Mouse (Mus musculus) C2C12 (cell line): ENCODE data around the gene Sgk2. TPM values are rescaled to one million over a fixed set of nuclear protein-coding genes. Genes with fewer than 3 reads are reported as not detected.
A peak's percentile ranks its signal among the peaks of the same experiment; 100 is the strongest.

Experiments used
- H3K27me3 ChIP-seq: one replicate; pipeline ENCODE4 v1.6.1; 2011; ENCODE audit not compliant: control insufficient read depth, insufficient read depth, insufficient read length
- H3K36me3 ChIP-seq: one replicate; pipeline ENCODE4 v1.6.1; 2011; ENCODE audit not compliant: control insufficient read depth, insufficient read depth
- H3K4me3 ChIP-seq: one replicate; pipeline ENCODE4 v1.5.1; 2011; ENCODE audit warnings: mild to moderate bottlenecking, control low read depth; ENCODE audit not compliant: poor library complexity, insufficient read depth, severe bottlenecking
- H3K79me2 ChIP-seq: one replicate; pipeline ENCODE4 v1.6.1; 2011; ENCODE audit not compliant: control insufficient read depth, insufficient read depth
- H3K79me3 ChIP-seq: one replicate; pipeline ENCODE4 v1.6.1; 2011; ENCODE audit warnings: low read depth, control low read depth
- H3ac ChIP-seq: one replicate; pipeline ENCODE3; 2011; ENCODE audit warnings: low read depth; ENCODE audit not compliant: control insufficient read depth, insufficient read length
- CEBPB ChIP-seq: IDR thresholded peaks from one replicate; pipeline ENCODE4 v1.6.1; 2011; ENCODE audit warnings: low read depth, mild to moderate bottlenecking, control low read depth, moderate library complexity
- CTCF ChIP-seq: IDR thresholded peaks from one replicate; pipeline ENCODE4 v1.5.1; 2011; ENCODE audit not compliant: control insufficient read depth, insufficient read depth, insufficient read length
- FOSL1 ChIP-seq: IDR thresholded peaks from one replicate; pipeline ENCODE4 v1.8.0; 2011; ENCODE audit warnings: mild to moderate bottlenecking, low read length; ENCODE audit not compliant: poor library complexity, insufficient read depth, severe bottlenecking
- MAX ChIP-seq: IDR thresholded peaks from one replicate; pipeline ENCODE4 v1.6.1; 2011; ENCODE audit warnings: mild to moderate bottlenecking, control low read depth
- MYOD1 ChIP-seq: IDR thresholded peaks from one replicate; pipeline ENCODE4 v1.6.1; 2011; ENCODE audit warnings: low read depth; ENCODE audit not compliant: control insufficient read depth, insufficient read length
- MYOG ChIP-seq: IDR thresholded peaks from one replicate; pipeline ENCODE4 v1.6.1; 2011; ENCODE audit not compliant: control insufficient read depth, insufficient read length; ENCODE audit errors: extremely low read depth
- USF1 ChIP-seq: IDR thresholded peaks from one replicate; pipeline ENCODE4 v1.6.1; 2011; ENCODE audit warnings: low read depth, mild to moderate bottlenecking, control low read depth, moderate library complexity
- polyA plus RNA-seq: library from polyadenylated mRNA; unstranded; fragments of >200 nt; fragmentation: generic; extraction: Trizol; gene quantifications from one replicate; pipeline ENCODE4 v1.2.1, GENCODE M21; 2012; ENCODE audit warnings: missing spikeins

Gene Sgk2
- polyA plus RNA-seq, 1 experiment = 0.07 TPM

- Histone ChIP-seq H3K27me3 (no peaks in the 10 kb centered on the region), H3K79me3 (no peaks in the 10 kb centered on the region), H3K36me3 (no peaks in the 10 kb centered on the region), H3ac (no peak overlapping the region), H3K79me2 (no peaks in the 10 kb centered on the region), H3K4me3 (no peak overlapping the region)
- TF ChIP-seq MYOD1 (no peak), MAX (no peak)
These were observed 2.7 kb upstream of the Sgk2 start for GRCm38 (mm10) chr2:162984381-162984780.

DNA sequence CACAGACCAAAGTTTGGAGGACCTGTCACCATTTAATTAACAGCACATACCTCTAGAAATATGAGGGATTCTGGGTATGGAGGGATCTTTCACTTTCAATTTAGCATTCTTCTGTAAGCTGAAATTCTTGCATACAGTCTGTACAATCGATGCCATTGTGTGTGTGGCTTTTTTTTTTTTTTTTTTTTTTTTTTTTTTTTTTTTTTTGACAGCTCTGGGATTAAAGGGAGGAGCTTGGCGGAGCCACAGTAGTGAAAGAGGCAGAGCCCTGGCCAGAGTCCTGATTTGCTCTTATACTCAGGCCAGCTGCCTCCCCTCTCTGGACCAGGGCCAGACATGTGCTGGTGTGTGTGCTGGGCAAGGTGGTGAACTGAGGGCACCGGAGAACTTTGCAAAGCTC lies 1.2 kb upstream of the Sgk2 start:
- no peak overlapping the region for H3ac ChIP-seq
- no peak overlapping the region for H3K4me3 ChIP-seq
- no peaks in the 10 kb centered on the region for H3K79me3 ChIP-seq
- H3K79me2 ChIP-seq = no peaks in the 10 kb centered on the region
- no peaks in the 10 kb centered on the region for H3K36me3 ChIP-seq
- no peaks in the 10 kb centered on the region for H3K27me3 ChIP-seq
- TF ChIP-seq MAX (peak; percentile 22), CEBPB (no peak)

- H3K4me3 ChIP-seq = no peak overlapping the region
- TF ChIP-seq CEBPB (no peak), MAX (no peak), USF1 (no peak), CTCF (no peak), FOSL1 (no peak), MYOD1 (no peak), MYOG (no peak)
These were observed 366 bp upstream of the Sgk2 start for GRCm38 (mm10) chr2:162986764-162987163.

GRCm38 (mm10) chr2:162988235-162988634 lies 1.1 kb downstream of the Sgk2 start:
- H3K79me2 ChIP-seq = no peaks in the 10 kb centered on the region
- no peaks in the 10 kb centered on the region for H3K27me3 ChIP-seq
- no peak overlapping the region for H3ac ChIP-seq
- no peak for TF ChIP-seq MYOG
- TF ChIP-seq CTCF = no peak
- no peak for TF ChIP-seq CEBPB
- no peak for TF ChIP-seq USF1
- TF ChIP-seq MAX = no peak
- TF ChIP-seq FOSL1 = no peak
- TF ChIP-seq MYOD1 = no peak
- H3K4me3 ChIP-seq = no peak overlapping the region
- no peaks in the 10 kb centered on the region for H3K79me3 ChIP-seq
- no peaks in the 10 kb centered on the region for H3K36me3 ChIP-seq

More at GRCm38 (mm10) chr2:162986764-162987163, 366 bp upstream of the Sgk2 start:
- no peaks in the 10 kb centered on the region for H3K27me3 ChIP-seq
- H3K79me2 ChIP-seq = no peaks in the 10 kb centered on the region
- H3K36me3 ChIP-seq = no peaks in the 10 kb centered on the region
- H3ac ChIP-seq = no peak overlapping the region
- H3K79me3 ChIP-seq = no peaks in the 10 kb centered on the region

DNA sequence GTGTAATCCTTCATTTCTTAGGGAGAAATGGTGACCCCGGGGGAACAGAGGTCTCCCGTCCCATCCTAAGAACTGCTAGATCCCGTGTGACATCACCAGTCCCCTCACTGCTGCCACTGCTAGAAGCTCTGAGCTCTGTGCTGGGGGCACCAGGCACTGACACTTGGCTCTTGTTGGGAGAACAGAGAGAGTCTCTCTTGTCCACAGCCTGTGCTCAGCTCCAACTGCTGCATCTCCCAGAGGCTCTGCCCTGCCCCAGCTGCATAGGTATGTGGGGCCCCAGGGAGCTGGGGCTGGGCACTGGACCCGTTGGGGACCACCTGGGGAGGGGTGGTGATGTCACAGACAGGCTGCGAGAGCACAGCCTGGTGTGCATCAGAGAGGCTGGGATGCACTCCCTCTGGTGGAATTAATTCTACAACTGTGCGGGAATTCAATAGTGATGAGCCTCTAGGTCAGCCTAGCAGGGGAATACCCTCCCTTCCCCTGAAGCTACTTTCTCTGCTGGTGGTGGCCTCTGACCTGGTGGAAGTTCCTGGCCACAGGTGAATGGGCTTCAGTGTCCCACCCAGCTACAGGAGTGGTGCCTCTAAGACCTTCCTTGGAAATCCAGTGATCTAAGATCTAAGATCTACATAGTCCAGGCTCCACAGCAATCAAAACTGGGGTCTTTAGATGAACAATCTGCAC lies 4.4 kb downstream of the Sgk2 start:
- no peaks in the 10 kb centered on the region for H3K36me3 ChIP-seq
- H3K79me3 ChIP-seq = no peaks in the 10 kb centered on the region
- H3K27me3 ChIP-seq = peaks cover 12% of the 10 kb centered on the region
- no peaks in the 10 kb centered on the region for H3K79me2 ChIP-seq
- no peak overlapping the region for H3K4me3 ChIP-seq
- TF ChIP-seq FOSL1 (no peak), MYOG (no peak), USF1 (no peak)
- no peak overlapping the region for H3ac ChIP-seq

DNA sequence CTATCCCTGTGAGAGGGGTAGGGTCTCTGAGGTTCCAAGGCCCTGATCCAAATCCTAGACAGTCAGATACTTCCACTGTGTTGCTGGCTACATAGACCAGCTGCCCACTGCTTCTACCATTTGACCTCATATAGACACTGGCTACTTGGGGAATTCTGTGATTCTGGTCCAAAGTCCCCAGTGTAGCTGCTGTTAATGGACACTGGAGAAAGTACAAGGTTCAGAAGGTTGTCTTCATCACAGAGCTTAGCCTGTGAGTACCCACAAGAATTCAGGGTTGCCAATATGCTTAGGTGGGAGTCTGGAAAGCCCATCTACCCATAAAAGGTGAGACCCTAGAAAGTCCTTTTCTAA lies 4.9 kb downstream of the Sgk2 start:
- TF ChIP-seq CEBPB (no peak), MYOG (no peak), FOSL1 (no peak), MAX (no peak), MYOD1 (no peak), USF1 (no peak), CTCF (no peak)
- no peak overlapping the region for H3ac ChIP-seq
- no peaks in the 10 kb centered on the region for H3K79me2 ChIP-seq
- H3K79me3 ChIP-seq = no peaks in the 10 kb centered on the region
- no peaks in the 10 kb centered on the region for H3K36me3 ChIP-seq
- H3K4me3 ChIP-seq = no peak overlapping the region
- peaks cover 12% of the 10 kb centered on the region for H3K27me3 ChIP-seq
